Mouse (Mus musculus): ENCODE measurements around the gene Tspan9.

Gene Tspan9

GRCm38 (mm10) chr6:128036597-128036996, 106.8 kb downstream of the Tspan9 start:
- no peak for DNase-seq (ENCODE audit: low spot score in 2 of 2)

DNA sequence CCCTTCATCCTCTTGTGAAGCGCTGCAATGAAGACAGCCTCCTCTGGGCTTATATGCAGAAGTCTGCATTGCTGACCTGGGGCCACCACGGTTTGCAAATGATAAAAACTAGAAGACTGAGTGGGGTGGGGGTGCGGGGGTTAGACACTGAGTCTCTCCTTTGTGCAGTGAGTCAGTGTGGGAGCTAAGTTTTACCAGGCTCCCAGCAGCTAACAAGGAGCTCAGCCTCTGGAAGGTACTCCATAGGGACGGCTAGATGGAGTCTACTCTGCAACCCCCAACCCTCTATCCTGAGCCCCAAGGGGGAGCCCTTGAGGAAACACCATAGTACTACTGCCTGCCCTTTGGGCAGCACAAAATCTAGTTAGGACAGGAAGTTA, 107.5 kb downstream of the Tspan9 start:
- DNase-seq (ENCODE audit: low spot score in 2 of 2) = no peak

DNA sequence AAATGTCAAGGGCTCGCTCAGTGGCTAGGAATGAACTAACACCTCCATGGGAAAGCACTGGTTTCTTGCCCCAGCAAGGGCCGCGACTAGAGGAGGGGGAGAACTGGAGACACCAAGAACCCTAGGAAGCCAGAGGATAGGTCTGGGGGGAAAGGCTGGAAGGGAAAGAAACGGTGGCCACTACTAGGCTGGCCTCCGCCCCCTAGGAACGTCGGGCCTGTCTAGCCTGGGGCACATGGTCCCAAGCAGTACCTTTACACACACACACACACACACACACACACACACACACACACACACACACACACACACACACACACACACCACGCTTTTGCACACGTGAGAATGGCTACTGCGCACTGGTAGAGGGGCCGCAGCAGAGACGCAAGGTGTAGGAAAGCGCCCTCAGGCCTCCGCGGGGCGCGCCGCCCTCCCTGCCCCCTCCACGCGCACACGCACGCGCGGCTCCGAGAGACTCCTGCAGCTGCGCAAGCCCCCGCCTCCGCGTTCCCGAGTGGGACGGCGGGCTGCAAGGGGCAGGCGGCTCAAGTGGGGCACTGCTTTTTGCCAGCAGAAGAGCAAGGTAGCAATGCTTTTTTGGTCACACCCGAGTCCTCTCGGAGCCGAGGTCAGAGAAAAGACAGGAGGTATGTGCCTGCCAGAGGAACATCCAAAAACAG, 108.0 kb downstream of the Tspan9 start:
- peak; percentile 52 to 70 for DNase-seq (ENCODE audit: low spot score in 2 of 2)

DNA sequence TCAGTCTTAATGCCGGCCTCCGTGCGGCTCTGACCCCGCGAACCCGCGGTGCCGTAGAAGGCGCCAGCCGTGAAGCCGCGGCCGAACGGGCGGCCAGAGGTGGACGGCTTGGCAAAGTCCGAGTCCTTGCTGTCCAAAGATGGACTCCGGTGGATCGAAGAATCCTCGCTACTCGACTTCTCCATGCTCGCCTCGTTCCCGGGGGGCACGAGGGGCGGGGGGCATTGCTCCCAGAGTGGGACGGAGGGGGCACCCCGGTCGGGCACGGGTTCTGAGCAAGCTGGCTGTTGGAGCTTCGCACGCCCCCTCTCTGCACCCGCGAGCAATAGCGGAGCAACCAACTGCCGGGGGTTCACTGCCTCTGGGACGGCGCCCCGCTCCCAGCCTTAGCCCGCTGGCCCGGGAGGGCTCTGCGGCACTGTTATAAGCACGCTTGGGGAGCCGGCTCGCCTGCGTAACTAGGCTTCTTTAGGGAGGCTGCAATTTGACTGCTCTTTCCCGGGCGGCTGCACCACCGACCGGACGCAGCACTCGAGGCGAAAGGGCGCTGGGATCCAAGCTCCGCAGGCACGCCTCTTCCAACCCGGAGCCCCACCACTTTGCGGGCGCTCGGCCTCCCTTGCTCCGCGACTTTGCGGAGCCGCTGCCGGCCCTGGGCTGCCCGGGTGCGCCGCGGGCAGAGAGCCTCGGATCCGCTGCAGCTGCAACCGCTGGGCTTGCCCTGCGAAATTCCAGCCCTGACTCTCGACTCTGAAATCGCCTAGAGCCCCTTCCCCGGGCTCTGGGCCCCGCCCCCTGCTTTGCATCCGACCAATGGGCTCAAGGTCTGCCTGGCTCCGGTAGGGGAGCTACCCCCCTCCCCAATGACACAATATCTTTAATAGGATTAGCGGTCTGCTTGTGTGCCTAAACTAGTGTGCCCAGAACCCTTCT, 108.8 kb downstream of the Tspan9 start:
- DNase-seq (ENCODE audit: low spot score in 2 of 2) = peak; percentile 73 to 74

- DNase-seq (ENCODE audit: low spot score in 2 of 2) = no peak
Observed at GRCm38 (mm10) chr6:128033868-128034250, 109.5 kb downstream of the Tspan9 start.

DNA sequence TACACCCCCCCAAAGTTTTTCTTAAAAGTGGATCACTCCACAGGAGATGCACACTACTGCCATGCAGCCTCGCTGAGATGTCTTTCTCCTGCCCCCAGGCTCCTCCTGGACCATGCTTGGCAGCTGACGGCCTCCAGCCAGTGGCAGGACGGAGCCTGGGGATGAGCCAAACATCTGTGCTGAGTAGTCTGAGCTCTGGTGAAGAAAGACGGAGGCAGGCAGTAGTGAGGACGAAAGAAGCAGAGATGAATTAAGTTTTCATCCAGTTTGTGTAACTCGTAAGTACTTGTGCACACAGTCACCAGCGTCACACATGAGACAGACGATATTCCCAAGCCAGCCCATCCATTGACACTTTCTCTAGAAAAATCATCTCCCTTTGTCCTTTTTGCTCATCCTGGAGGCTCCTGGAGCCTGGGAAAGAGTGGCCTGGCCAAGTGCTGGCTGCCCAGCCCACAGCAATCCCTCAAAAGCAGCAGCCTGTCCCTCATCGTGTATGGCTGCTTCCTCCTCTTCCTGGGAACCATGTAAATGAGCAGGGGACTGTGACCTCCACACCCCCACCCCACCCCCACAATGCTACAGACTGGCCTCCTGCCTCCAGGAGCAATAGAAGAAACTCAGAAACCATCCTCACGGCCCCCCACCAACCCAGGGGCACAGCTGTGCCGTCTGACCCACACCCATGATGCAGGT, 110.1 kb downstream of the Tspan9 start:
- no peak for DNase-seq (ENCODE audit: low spot score in 2 of 2)

DNA sequence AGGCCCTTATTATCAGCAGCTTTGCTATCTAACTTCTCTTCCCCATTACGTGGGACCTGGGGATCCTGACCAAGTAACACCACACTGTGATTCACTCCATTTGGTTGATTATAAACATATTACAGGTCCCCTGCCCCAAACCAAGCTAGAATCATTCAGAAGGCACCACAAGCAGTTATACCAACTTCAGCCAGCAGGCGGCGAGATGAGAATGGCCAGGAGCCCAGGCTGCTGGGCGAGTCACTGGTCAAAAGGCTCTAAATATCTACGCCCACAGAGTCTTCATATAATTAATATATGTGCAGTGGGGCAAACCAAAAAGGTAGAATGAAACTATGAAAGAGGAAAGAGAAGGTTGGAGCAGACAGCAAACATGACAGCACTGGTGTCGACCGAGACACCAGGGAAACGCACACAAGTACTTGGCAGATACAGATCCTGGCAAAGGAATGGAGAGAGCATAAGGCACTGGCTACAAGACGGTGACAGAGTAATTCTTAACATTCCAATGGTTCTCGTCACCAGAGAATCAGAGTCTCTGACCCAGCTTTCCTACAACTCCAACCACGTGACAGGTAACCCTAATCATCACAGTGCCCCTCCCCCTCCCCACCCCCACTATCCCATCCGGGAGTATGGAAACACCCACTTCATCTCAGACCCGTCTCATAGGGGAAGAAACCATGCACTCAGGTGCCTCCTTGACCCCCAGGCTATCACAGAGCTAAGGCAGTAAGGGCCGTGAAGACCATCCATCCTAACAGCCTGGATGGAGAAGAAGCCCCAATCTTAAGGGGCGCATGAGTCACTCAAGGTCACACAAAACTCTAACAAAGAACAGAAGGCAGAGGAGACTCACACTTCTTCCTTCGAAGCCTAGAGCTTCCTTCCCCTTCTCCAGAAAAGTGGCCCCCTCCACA, 110.9 kb downstream of the Tspan9 start:
- peak; percentile 44 to 77 for DNase-seq (ENCODE audit: low spot score in 2 of 2)

- DNase-seq (ENCODE audit: low spot score in 2 of 2) = no peak
Observed at GRCm38 (mm10) chr6:128031584-128031983, 111.8 kb downstream of the Tspan9 start.

GRCm38 (mm10) chr6:128031096-128031495, 112.3 kb downstream of the Tspan9 start:
- peak in 1 of 2 experiments; percentile 39 for DNase-seq (ENCODE audit: low spot score in 2 of 2)

DNA sequence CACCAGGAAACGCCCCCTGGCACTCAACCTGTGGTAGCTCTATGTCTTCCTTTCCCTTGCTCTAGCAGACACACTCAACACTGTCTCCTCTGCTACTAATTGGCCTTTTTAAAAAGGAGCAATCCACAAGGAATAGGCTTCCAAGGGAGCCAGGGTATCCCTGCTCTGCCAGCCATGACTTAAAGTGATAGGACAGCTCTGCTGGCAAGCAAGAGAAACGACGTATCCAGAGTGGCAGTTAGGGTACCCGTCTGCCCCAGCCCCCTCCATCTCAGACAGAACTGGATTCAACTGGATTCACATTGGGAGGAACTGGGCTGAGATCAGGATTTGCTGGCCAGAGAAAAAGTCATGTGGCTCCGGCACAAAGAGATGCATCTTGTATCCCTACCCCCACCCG, 112.9 kb downstream of the Tspan9 start:
- no peak for DNase-seq (ENCODE audit: low spot score in 2 of 2)

DNA sequence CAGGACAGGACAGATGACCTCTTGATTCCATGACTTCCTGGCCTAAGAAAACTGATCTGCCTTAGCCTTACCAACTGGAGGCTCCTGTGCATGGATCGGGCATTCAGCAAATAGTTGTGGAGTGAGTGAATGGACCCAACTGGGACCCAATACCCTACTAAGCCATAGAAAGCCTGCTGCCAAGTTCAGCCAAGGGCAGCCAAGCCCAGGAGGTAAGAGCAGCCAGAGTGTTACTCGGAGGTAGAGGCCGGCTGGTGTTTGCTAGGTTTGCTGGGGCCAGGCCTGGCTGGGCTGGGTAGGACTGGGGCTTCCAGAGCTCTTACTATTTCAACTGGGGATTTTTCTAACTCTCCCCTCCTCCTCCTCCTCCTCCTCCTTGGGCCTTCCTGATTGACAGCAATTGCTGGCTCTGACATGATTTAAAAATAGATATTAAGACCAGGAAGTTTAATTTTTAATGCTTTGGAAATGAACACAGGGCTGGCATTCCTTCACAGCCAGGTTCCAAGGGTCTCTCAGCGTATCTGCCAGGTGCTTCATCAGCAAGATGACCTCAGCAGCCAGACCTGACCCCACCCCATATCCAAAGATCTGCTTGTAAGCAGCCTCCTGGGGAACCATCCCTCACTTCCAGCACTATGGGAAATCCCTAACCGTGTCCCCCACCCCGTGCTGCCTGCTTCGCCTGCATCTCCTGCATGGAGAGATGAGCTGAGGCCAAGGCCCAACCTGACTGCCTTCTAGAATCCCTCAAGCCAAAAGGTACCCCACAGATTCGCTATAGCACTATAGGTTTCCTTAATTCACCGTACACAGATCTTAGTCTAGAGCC, 113.7 kb downstream of the Tspan9 start:
- no peak for DNase-seq (ENCODE audit: low spot score in 2 of 2)

- DNase-seq (ENCODE audit: low spot score in 2 of 2) = no peak
Observed at GRCm38 (mm10) chr6:128028116-128028940, 115.1 kb downstream of the Tspan9 start.

DNA sequence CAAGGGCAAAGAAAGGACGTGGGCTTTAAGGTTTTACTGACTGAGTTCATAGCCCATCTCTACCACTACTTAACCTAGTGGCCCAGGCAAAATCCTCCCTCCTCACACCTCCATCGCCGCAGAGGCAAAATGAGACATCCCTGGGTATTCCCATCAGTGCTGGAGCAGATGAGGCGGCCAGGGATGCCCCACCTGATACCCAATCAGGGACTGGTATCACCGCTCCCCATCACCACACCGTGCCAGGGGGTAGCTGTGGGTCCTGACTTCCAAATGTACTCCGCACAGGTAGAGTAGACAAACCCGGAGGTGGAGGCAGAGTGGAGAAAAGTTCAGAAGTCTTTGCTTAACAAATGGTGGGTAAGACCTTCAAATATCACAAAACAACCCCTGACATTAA, 117.4 kb downstream of the Tspan9 start:
- no peak for DNase-seq (ENCODE audit: low spot score in 2 of 2)

- no peak for DNase-seq (ENCODE audit: low spot score in 2 of 2)
Observed at GRCm38 (mm10) chr6:128025581-128025980, 117.8 kb downstream of the Tspan9 start.

GRCm38 (mm10) chr6:128022207-128022606, 121.2 kb downstream of the Tspan9 start:
- DNase-seq (ENCODE audit: low spot score in 2 of 2) = no peak

DNA sequence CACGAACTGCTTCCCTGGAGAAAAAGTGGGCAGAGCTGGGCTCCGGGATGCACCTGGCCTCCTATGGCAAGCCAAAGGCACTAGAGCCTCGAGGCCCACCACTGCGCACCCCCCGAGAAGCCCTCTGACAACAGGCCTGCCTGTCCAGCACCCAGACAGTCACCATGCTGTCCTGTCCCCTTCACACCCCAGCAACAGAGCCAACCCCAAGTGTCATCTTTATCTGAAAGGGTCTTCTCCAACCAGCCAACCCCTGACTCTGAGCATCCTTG, 121.5 kb downstream of the Tspan9 start:
- no peak for DNase-seq (ENCODE audit: low spot score in 2 of 2)

GRCm38 (mm10) chr6:128021106-128021930, 122.1 kb downstream of the Tspan9 start:
- no peak for DNase-seq (ENCODE audit: low spot score in 2 of 2)

DNA sequence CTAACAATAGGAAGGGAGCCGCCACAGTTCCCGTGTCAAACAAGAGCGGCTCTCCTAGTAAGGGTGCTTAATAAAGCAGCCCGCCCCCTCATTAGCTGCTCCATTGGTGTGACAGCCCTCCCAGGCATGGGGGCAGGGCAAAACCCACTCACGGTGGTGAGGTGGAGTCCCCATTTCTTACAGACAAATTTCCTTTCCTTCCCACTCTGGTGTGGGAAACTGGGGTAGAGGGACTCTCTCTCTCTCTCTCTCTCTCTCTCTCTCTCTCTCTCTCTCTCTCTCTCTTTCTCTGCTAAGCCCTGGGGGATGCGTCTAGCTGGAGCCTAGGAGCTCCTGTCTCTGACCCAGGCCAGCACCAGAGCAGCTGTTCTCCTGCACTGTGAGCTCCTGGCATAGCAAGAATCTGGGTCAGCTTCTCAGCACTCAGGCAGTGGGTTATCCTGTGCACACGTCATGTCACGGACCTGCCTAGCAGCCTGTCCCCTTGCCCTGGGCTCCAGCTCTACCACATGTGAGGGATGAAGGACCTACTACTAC, 122.8 kb downstream of the Tspan9 start:
- peak; percentile 57 to 69 for DNase-seq (ENCODE audit: low spot score in 2 of 2)

DNA sequence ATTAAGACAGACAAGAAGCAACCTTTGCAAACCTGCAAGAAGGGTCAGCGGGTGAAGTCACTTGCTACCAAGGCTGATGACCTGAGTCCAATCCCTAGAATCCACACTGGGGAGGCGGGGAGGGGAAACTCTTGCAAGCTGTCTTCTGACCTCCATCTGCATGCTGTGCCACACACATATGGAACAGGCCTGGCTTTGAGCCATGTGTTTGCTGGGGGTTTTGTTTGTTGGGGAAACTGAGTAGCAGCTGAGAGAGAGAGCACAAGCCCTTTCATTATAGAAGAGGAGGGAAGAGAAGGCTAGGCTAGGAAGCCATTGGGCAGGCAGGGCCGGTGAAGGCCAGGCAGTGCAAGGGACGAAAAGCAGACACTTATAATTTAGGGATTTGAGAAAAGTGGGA, 123.3 kb downstream of the Tspan9 start:
- no peak for DNase-seq (ENCODE audit: low spot score in 2 of 2)
